Mouse (Mus musculus): Measurements from ENCODE around the gene Olfr623.
A peak's percentile ranks its signal among the peaks of the same experiment; 100 is the strongest.

Gene Olfr623

DNA sequence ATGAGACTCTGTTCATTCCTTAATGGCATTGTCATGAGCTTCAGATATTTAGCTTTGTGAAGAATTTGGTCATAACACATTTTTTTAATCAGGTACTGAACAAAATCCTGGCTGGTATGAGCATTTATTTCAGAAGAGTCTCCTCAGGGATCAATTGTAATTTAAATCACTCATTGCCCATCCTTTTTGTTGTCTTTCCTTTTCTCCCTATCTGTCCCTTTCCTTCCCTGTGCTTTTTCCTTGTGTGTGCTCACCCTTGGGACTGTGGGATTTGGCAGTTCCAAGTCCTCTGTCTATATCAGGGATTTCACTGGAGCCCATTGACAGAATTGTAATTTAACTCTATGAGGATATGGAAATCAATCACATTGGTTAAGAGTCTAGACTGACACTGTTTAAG lies at the start of gene Olfr623:
Gene Olfr623 (minus strand): TSS at position 101 of the 400 bp plus-strand sequence.
- DNase-seq (ENCODE audit: extremely low spot score) = no peak

DNA sequence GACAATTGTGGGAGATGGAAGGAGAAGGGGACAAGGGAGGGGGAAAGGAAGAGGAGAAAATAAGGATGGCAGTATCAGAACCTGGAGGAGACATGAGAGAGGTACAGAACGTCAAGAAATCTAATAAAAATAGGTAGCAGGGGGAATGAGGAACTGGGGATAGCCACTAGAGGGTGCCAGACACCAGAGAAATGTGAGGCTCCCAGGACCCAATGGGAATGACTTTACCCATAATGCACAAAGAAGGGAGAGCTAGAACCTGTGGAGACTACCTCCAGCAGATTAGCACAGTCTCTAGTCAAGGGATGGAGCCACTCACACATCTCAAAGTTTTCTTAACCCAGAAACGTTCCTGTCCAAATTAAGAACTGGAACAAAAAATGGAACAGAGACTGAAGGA lies 48.5 kb upstream of the Olfr623 start:
- DNase-seq (ENCODE audit: extremely low spot score) = peak; percentile 1

GRCm38 (mm10) chr7:103699469-103699868 lies 36.0 kb upstream of the Olfr623 start:
- no peak for DNase-seq (ENCODE audit: extremely low spot score)

DNA sequence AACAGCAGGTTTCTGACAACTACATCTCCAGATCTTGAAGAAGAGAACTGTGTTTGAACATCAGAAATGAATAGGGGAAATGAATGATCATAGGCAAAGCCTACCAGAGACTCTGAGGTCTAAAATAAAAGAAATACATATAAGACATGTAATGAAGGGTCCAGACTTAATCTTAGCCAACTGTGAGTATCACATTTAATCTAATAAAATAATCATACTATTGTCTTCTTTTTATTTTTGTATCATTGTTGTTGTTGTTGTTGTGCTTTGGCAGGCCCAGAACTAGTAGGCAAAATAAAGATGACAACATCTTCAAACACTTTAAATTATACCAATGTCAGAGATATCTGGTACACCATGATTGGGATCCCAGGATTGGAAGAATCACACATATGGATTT lies 18.9 kb upstream of the Olfr623 start, which contains the start of gene Olfr625-ps1:
Gene Olfr625-ps1 (plus strand): TSS at position 301 of the 400 bp plus-strand sequence.
- DNase-seq (ENCODE audit: extremely low spot score) = no peak

- DNase-seq (ENCODE audit: extremely low spot score) = no peak
These were observed 7.6 kb upstream of the Olfr623 start, which contains the start of gene Olfr624 for GRCm38 (mm10) chr7:103671091-103671490. Olfr624 (minus strand) TSS chr7:103671191.

- DNase-seq (ENCODE audit: extremely low spot score) = no peak
These were observed 19.4 kb downstream of the Olfr623 start for GRCm38 (mm10) chr7:103644070-103644469.

DNA sequence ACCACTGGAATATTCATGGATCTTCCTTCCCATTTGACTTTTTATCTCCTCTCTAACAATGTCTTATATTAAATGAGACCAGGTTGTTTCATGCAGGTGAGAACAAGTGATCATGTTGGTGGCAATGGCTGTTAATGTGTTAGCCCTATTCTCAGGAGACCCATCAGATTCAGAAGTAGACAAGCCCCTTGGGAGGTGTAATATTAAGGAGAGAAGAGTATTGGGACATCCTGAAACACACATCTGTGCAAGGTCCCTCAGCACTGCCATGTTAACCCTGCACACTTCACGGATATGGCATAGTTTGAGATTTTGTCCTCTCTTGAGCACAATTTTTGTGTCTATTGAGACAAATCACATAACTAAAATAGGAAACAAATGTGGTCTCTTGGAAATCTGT lies 20.9 kb downstream of the Olfr623 start, which contains the start of gene Olfr622:
Gene Olfr622 (minus strand): TSS at position 101 of the 400 bp plus-strand sequence.
- DNase-seq (ENCODE audit: extremely low spot score) = no peak

DNA sequence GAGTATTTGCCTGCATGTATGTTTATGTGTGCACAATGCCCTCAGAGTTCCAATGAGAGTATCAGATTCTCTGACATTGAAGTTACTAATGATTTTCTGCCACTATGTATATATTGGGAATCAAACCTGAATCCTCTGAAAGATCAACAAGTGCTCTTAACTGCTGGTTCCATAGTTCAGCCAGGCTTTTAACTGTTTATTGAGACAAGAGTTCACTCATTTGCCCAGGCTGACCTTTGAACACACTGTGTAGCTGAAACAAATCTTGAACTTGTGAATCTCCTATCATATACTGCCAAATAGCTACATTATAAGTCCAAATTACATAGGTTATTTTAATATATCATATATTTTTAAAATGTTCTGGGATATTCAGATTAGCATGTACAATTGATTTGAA lies 26.7 kb downstream of the Olfr623 start:
- no peak for DNase-seq (ENCODE audit: extremely low spot score)

- no peak for DNase-seq (ENCODE audit: extremely low spot score)
These were observed 51.1 kb downstream of the Olfr623 start, which contains the start of gene Olfr620 for GRCm38 (mm10) chr7:103612434-103612833. Olfr620 (minus strand) TSS chr7:103612534.

All from embryo, embryonic 9.5 days (tissue).